Mouse (Mus musculus) Patski (cell line): ENCODE results near the gene Rcn2. TPM values are rescaled to one million over a fixed set of nuclear protein-coding genes. Genes with fewer than 3 reads are reported as not detected.
"Not testable (repeated sequence)": the region's sequence is repeated elsewhere in the genome, so short reads cannot be mapped to it uniquely, and the experiment has no call there.

Source experiments
- ATAC-seq: fragments of 100-300 bp; one replicate; pipeline ENCODE4 v1.8.0; 2021
- CTCF ChIA-PET: fragments of 350-600 bp; sonication (Branson Sonifier 250); formaldehyde crosslinking; loops from one replicate; lab custom pipeline; 2022; ENCODE audit warnings: inconsistent platforms; lab: Charles Lee
- POLR2A ChIA-PET: fragments of 350-600 bp; sonication (Branson Sonifier 250); formaldehyde crosslinking; loops from one replicate; lab custom pipeline; 2022; ENCODE audit warnings: antibody characterized with exemption, inconsistent platforms; lab: Charles Lee
- DNase-seq: peaks from one replicate; pipeline ENCODE4 v3.0.0-alpha.2; 2011; ENCODE audit warnings: low read depth, low spot score
- H3K27me3 ChIP-seq: fragments of 371-371 bp; one replicate; pipeline ENCODE4 v1.5.1; 2021
- CTCF ChIP-seq: fragments of 100-300 bp; IDR thresholded peaks from one replicate; pipeline ENCODE4 v1.5.1; 2021
- in situ Hi-C: fragments of 300-500 bp; cut with MboI; formaldehyde crosslinking; loops from 3 replicates; pipeline ENCODE4 v1.11.1; 2018; ENCODE audit warnings: low pct_unique_long_range_greater_than_20kb, mixed read lengths
- polyA plus RNA-seq: library from polyadenylated mRNA; unstranded; gene quantifications from one replicate; pipeline ENCODE4 v1.2.3, GENCODE M21; 2021

Gene Rcn2
- polyA plus RNA-seq = 192 TPM

DNA sequence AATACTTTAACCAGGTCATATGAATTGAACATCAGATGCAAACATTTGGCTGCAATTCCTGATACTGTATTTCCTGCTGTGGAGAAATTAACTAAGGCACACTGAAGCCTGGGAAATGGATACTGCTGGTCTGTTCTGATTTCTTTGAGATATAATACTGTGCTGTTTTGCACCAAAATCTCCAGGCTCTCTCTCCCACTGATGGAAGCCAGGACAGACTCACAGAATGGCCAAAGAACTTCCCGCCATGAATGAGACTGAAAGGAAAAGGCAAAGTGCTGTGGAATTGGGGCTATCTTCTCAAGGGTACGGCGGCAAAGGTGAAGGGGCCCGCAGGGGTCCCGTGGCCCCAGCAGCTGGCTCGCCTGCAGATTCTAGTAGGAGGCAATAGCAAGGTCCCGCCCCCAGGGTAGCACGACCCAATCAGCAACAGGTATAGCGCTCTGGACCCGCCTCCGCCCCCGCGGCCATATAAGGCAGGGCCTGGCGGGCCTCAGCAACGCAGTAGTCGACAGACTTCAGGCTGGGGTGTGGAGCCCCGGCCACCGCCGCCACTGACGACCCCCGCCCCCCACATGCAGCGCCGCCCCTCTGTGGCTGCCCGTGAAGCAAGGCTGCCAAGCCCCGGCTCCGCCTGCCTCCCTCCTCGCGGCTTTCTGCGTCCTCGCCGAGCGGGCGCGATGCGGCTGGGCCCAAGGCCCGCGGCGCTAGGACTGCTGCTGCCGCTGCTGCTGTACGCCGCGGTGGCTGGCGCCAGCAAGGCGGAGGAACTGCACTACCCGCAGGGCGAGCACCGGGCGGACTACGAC, at the start of gene Rcn2:
Gene Rcn2, plus strand, starts transcription at position 474 of the 809 bp plus-strand sequence.
- no peak for TF ChIP-seq CTCF
- POLR2A ChIA-PET = no interaction called here
- ATAC-seq = peak; percentile 99
- CTCF ChIA-PET = interaction anchor here (2.0 kb wide), 1 partner anchor 13 kb away, joined by 6 read pairs; no protein-coding TSS in a partner anchor
- DNase-seq = peak; percentile 47
- peaks cover 23% of the 10 kb centered on the region for H3K27me3 ChIP-seq
- in situ Hi-C loops = no loop called here

DNA sequence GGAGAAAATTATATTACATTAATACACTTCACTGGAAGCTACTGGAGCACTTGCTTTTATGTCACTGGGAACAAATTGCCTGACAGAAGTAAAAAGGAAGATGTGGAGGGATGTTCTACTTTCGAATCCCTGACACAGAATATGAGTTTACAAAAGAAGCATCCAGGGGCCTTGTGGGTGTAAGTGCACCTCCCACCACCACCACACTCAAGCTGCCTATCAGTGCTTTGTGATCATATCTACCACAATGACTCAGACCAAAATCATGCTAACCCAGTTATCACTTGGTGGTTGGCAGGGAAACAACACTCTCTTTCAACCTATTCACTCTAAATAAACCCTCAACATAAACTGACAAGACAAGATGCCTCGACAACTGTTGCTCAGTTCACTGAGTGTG, 37.0 kb upstream of the Rcn2 start:
- H3K27me3 ChIP-seq, ATAC-seq, in situ Hi-C loops, DNase-seq, CTCF ChIA-PET, POLR2A ChIA-PET: not testable (repeated sequence)

DNA sequence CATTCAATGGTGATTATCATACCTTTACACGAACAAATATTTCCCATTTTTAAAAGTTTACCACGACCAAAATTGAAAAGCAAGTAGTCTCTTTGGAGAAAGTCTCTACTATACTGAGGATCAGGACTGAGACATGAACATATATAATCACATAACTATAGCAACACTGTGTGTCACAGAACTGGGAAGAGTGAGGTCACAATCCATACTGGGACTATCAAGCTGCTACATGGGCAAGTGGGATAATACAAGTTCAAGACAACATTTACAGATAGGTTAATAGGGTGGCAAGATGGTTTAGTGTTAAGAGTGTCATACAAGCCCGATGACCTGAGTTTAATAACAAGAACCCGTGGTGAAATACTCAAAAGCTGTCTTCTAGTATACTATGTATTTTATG, 31.2 kb upstream of the Rcn2 start, which contains the start of gene 4930563M21Rik:
Gene 4930563M21Rik, minus strand, starts transcription at position 101 of the 400 bp plus-strand sequence.
- ATAC-seq = no peak
- no peaks in the 10 kb centered on the region for H3K27me3 ChIP-seq
- no peak for TF ChIP-seq CTCF
- POLR2A ChIA-PET = no interaction called here
- no peak for DNase-seq
- in situ Hi-C loops = no loop called here
- CTCF ChIA-PET = no interaction called here

DNA sequence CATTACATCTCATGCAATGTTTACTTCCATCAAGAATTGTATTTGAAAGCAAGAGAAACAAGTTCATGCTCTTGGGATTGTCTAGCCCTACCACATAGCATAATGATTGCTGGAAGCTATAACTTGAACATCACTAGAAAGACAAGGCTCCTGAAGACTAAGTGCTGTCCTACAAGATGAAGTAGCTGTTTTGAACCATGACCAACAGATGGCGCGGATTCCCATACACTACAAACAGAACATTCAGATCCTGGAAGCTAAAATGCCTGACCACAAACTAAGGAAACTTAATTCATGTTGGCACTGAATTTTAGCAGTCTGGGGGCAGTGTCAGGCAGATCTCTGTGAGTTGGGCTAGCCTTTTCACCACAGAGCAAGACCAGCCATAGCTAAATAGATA, 16.9 kb upstream of the Rcn2 start:
- ChIA-PET POLR2A (no interaction called here), CTCF (interaction anchor here (1.8 kb wide), 1 partner anchor 96 kb away, joined by 6 read pairs; no protein-coding TSS in a partner anchor)
- DNase-seq = no peak
- no peak for ATAC-seq
- in situ Hi-C loops = loop anchor here (5.0 kb wide), 1 partner anchor 77 kb away; no protein-coding TSS in a partner anchor
- peak; percentile 31 for TF ChIP-seq CTCF
- peaks cover 3% of the 10 kb centered on the region for H3K27me3 ChIP-seq

DNA sequence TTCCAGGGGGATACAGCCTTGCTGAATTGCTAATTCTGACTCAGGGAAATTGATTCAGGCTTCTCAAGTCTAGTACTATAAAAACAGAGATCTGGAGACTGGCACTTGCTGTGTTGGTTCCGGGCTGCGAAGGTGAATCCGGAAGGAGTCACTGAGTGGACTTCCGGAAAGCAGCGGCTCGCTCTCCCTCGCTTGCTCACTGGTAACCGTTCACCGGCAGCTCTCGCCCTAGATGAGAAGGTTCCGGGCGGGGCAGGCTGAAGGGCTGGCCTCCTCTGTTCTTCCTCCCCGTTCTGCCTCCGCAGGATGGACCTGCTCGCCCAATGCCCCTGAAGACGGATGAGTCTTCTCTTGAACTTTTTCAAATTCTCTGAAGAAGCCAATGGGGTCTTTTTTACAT, 14.4 kb upstream of the Rcn2 start:
- TF ChIP-seq CTCF = no peak
- H3K27me3 ChIP-seq = peaks cover 3% of the 10 kb centered on the region
- no peak for ATAC-seq
- in situ Hi-C loops = no loop called here
- DNase-seq = no peak
- CTCF ChIA-PET = no interaction called here
- POLR2A ChIA-PET = no interaction called here

DNA sequence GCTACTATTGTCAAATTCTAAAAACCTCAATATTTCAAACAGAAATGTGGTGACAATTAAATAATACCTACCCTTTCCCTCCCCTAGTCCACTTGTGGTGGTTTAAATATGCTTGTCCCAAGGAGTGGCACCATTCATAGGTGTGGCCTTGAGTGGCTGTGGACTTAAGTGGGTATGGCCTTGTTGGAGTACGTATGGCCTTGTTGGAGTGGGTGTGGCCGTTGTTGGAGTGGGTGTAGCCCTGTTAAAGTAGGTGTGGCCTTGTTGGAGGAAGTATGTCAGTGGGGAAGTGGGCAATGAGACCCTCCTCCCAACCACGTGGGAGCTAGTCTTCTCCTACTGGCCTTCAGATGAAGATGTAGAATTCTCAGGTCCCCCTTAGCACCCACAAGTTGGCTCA, 9.4 kb upstream of the Rcn2 start:
- in situ Hi-C loops = no loop called here
- ChIA-PET POLR2A (no interaction called here), CTCF (no interaction called here)
- DNase-seq (no peak), ATAC-seq (no peak)
- peaks cover 12% of the 10 kb centered on the region for H3K27me3 ChIP-seq
- TF ChIP-seq CTCF = no peak

DNA sequence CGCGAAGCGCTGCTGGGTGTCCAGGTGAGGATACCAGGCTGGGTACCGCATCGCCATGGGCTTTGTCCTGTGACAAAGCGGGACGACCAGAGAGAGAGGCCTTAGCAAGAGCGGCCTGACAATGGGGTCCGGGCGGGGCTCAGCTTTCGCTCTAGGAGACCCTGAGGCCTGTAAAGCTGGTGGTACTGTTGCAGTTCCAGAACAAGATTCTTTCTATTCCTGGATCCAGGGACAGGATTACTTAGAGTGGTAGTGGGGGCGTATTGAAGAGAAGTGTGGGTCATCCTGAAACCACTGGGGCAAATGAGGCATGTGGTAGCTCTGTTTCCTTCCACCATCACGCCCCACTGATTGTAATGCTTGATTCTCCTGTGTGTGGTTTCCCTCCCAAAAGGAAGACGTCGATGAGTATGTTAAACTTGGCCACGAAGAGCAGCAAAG, 556 bp downstream of the Rcn2 start:
- POLR2A ChIA-PET = no interaction called here

DNA sequence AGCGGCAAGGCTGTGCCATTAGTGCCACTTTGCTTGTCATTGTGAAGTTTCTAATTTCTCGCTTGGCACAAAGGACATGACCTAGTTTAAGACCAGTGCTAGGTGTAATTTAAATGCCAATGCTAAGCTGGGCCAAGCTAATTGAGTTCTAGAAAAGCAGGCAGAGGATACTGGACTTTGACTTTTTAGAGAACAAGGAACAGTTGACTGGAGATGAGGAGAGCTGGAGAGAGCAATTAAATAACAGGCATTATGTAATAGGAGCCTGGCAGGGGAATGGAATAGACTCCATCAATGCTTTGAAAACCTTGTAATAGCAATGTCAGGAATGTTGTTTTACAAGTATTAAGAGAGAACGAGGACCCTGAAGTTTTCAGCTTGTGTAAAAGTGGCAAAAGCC, 12.2 kb downstream of the Rcn2 start:
- TF ChIP-seq CTCF = no peak
- in situ Hi-C loops = no loop called here
- ChIA-PET CTCF (interaction anchor here (1.4 to 2.0 kb wide), 5 partner anchors 8 to 20 kb away, joined by 3 to 6 read pairs (median 4); no protein-coding TSS in a partner anchor), POLR2A (no interaction called here)
- ATAC-seq (no peak), DNase-seq (no peak)
- H3K27me3 ChIP-seq = no peaks in the 10 kb centered on the region

More for the DNA sequence above, 556 bp downstream of the Rcn2 start:
- H3K27me3 ChIP-seq = peaks cover 17% of the 10 kb centered on the region
- in situ Hi-C loops = no loop called here
- peak; percentile 13 for DNase-seq
- CTCF ChIA-PET = interaction anchor here (1.1 to 2.0 kb wide), 3 partner anchors 13 to 33 kb away, joined by 5 to 7 read pairs (median 6); no protein-coding TSS in a partner anchor
- ATAC-seq = peak; percentile 25
- TF ChIP-seq CTCF = no peak

DNA sequence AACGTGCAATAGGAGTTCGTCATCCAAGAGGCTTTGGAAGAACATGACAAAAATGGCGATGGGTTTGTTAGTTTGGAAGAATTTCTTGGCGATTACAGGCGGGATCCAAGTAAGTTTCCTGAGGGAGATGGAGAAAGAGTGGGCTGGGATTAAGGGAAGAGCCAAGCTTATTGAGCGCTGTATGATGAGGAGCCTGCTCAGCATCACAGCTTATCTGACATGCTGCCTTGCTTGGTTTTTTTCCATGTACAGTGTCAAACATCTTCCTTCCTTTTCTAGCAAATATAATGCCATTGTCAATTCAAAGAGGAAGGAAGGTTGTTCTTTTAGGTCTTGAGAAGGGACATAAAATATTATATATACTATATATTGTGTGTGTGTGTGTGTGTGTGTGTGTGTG, 14.5 kb downstream of the Rcn2 start:
- ATAC-seq (no peak), DNase-seq (no peak)
- no peak for TF ChIP-seq CTCF
- in situ Hi-C loops = no loop called here
- H3K27me3 ChIP-seq = no peaks in the 10 kb centered on the region
- POLR2A ChIA-PET = no interaction called here
- CTCF ChIA-PET = no interaction called here

DNA sequence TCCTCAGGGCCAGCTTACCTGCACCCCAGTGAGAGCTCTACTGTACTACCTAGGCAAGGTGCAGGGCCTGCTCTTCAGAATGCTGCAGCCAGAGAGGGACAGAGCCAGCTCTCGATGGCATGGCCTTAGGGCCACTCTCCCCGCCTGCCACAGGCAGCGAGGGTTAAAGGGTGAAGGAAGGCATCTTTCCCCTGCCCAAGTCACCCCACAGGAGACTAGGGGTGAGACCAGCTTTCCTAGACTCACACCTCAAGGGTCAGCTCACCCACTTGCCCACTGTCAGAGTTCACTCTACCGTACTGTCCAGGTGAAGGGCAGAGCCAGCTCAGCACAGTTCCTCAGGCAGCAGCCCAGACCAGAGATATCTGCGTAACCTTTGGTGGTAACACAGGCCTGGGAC, 20.7 kb downstream of the Rcn2 start:
- ATAC-seq = no peak
- ChIA-PET CTCF (interaction anchor here (0.8 to 1.7 kb wide), 2 partner anchors 11 to 13 kb away, joined by 4 to 5 read pairs; no protein-coding TSS in a partner anchor), POLR2A (interaction anchor here (0.9 kb wide), 1 partner anchor 9 kb away, joined by 3 read pairs; no protein-coding TSS in a partner anchor)
- TF ChIP-seq CTCF = no peak
- no peaks in the 10 kb centered on the region for H3K27me3 ChIP-seq
- in situ Hi-C loops = no loop called here
- DNase-seq = no peak

DNA sequence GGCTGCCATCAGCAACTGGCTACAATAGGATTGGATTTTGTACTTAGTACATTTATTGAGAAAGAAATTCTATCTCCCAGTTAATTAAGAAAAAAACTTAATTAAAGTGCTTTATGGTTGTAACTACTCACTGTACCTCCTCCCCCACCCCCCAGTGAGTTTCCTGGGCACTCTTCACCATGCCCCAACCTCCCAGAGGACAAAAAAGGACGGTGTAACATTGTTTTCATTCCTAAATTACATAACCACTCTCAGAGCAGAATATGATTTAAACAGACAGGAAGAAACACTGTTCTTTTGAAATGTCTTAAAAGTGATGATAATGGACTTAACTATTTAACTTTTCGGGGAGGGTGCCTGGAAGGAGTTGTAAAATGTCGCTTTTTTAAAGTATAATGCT, 23.4 kb downstream of the Rcn2 start:
- ChIA-PET POLR2A (no interaction called here), CTCF (no interaction called here)
- TF ChIP-seq CTCF = no peak
- no peaks in the 10 kb centered on the region for H3K27me3 ChIP-seq
- ATAC-seq (no peak), DNase-seq (no peak)
- in situ Hi-C loops = no loop called here
